Mouse (Mus musculus) stomach, embryonic 14.5 days (tissue): ENCODE data around the gene Mtmr2. TPM values are rescaled to one million over a fixed set of nuclear protein-coding genes. Genes with fewer than 3 reads are reported as not detected.

Source experiments
- ATAC-seq: fragments of 200-750 bp; cut with Nextera tagmentation; 2 replicates; pipeline ENCODE4 v1.8.0; 2017; ENCODE audit warnings: low read depth, moderate TSS enrichment; ENCODE audit not compliant: insufficient number of reproducible peaks, insufficient read depth, low FRiP score
- H3K27ac ChIP-seq: fragments of 300-500 bp; sonication (generic); 2 replicates; pipeline ENCODE4 v1.5.1; 2014; ENCODE audit warnings: mild to moderate bottlenecking, low read length, moderate library complexity, mixed read lengths
- H3K27me3 ChIP-seq: fragments of 300-500 bp; sonication (generic); 2 replicates; pipeline ENCODE4 v1.6.1; 2014; ENCODE audit warnings: low read length, control low read depth, mixed read lengths; ENCODE audit not compliant: control insufficient read depth, insufficient read depth
- H3K36me3 ChIP-seq: fragments of 300-500 bp; sonication (generic); 2 replicates; pipeline ENCODE4 v1.6.1; 2014; ENCODE audit warnings: mild to moderate bottlenecking, control low read depth, low read length, moderate library complexity, mixed read lengths; ENCODE audit not compliant: control insufficient read depth, insufficient read depth
- H3K4me1 ChIP-seq: fragments of 300-500 bp; sonication (generic); 2 replicates; pipeline ENCODE4 v1.6.1; 2014; ENCODE audit warnings: low read length, control low read depth, mixed read lengths; ENCODE audit not compliant: control insufficient read depth, insufficient read depth
- H3K4me2 ChIP-seq: fragments of 300-500 bp; sonication (generic); replicated peaks from 2 replicates; pipeline ENCODE4 v1.6.1; 2014; ENCODE audit warnings: low read depth, low read length, control low read depth
- H3K4me3 ChIP-seq: fragments of 300-500 bp; sonication (generic); 2 replicates; pipeline ENCODE4 v1.5.1; 2014; ENCODE audit warnings: low read depth, low read length, control low read depth
- H3K9ac ChIP-seq: fragments of 300-500 bp; sonication (generic); replicated peaks from 2 replicates; pipeline ENCODE4 v1.6.1; 2014; ENCODE audit warnings: low read depth, mild to moderate bottlenecking, control low read depth, low read length, moderate library complexity, mixed read lengths
- H3K9me3 ChIP-seq: fragments of 300-500 bp; sonication (generic); 2 replicates; pipeline ENCODE4 v1.6.1; 2016; ENCODE audit warnings: low read depth, low read length, control low read depth; ENCODE audit not compliant: control insufficient read depth
- WGBS: fragments of 180-500 bp; shearing (Covaris S2); extraction: QIAGEN DNeasy Blood & Tissue Kit; methylation state at CpG from one replicate; pipeline ENCODE4 v1.1.7; 2014; 5-methylcytosine and 5-hydroxymethylcytosine counted together
- polyA plus RNA-seq: library from polyadenylated mRNA; unstranded; fragments of >200 nt; fragmentation: Nextera tagmentation; extraction: Ambion mirVana; gene quantifications from 2 replicates; pipeline ENCODE4 v1.2.1, GENCODE M21; 2014

Mtmr2 gene
- polyA plus RNA-seq, 1 experiment from 2014 or later = 87.2 TPM

DNA sequence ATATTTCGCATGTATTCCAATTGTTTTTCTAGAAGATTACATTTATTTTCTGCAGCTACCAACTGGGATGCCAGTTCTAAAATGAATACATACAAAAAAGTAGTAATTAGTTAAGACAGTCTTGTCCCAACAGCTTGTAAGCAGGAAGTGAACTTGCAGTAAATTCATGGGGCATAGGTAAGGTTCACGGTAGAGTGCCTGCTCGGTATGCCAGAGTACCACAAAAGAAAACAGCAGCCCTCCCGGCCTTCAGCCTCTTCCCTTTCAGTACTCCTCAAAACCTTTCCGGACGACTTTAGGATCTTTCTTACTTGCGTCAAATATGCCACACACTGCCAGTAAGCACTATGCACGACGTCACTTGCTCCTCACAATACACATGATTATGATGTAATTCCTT lies 70.2 kb downstream of the Mtmr2 start:
- Histone ChIP-seq H3K36me3 (peaks cover 69% of the 10 kb centered on the region), H3K4me2 (no peak overlapping the region), H3K4me1 (no peaks in the 10 kb centered on the region), H3K9me3 (no peaks in the 10 kb centered on the region), H3K27ac (no peak overlapping the region), H3K27me3 (no peaks in the 10 kb centered on the region), H3K9ac (no peak overlapping the region), H3K4me3 (no peak overlapping the region)
- 91% methylated on average over 9 of the region's 9 CpGs for WGBS
- ATAC-seq = no peak

DNA sequence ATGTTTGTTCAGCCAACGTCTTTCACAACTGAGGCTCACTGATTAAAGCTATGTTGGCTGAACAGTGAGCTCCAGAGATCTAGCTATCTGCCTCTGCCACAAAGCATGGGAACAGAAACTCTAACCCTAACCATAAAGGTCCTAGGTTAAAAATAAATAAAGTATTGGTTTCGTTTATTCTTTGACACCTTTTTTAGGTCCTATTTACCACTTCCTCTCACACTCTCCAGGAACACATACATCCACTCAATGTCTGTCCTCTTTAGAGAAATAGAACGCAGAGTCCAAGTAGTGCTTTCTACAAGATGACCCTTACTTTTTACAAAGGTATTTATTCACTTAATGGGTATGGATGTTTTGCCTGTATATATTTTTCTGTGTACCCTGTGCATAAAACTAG lies 72.6 kb downstream of the Mtmr2 start:
- no peak overlapping the region for H3K4me2 ChIP-seq

DNA sequence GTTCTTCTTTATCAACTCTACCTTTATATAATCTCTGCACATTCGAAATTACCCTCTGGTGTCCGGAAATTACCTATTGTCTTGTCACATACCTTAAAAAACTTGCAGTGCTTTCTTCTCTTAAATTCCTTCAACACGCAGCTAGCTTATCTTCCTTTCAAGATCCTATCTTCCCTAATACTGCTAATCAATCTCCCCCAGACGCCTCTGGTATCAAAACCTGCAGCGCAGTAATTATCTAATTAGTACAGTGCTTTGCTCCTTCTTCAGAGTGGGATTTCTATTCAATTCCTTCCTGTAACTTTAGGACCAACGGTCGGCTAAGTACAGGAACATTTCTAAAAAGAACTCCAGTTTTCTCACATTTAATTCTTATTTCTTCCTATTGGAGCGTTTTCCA lies 77.7 kb downstream of the Mtmr2 start:
- 5% methylated on average over 8 of the region's 8 CpGs for WGBS
- H3K36me3 ChIP-seq = peaks cover 14% of the 10 kb centered on the region
- H3K9ac ChIP-seq = peak overlapping the region; percentile 80
- no peaks in the 10 kb centered on the region for H3K9me3 ChIP-seq
- ATAC-seq = no peak
- H3K4me2 ChIP-seq = peak overlapping the region; percentile 63
- peak overlapping the region; percentile 87 for H3K4me3 ChIP-seq
- H3K4me1 ChIP-seq = peaks cover 20% of the 10 kb centered on the region
- no peaks in the 10 kb centered on the region for H3K27me3 ChIP-seq
- peak overlapping the region; percentile 98 for H3K27ac ChIP-seq

More for the DNA sequence above, 72.6 kb downstream of the Mtmr2 start:
- peaks cover 15% of the 10 kb centered on the region; the same call in 1 of the 2 replicates for H3K4me1 ChIP-seq
- no peak overlapping the region for H3K4me3 ChIP-seq
- peaks cover 53% of the 10 kb centered on the region for H3K36me3 ChIP-seq
- 95% methylated on average over 3 of the region's 3 CpGs for WGBS
- H3K9ac ChIP-seq = no peak overlapping the region
- no peak for ATAC-seq
- no peaks in the 10 kb centered on the region for H3K9me3 ChIP-seq
- no peak overlapping the region for H3K27ac ChIP-seq
- no peaks in the 10 kb centered on the region for H3K27me3 ChIP-seq

DNA sequence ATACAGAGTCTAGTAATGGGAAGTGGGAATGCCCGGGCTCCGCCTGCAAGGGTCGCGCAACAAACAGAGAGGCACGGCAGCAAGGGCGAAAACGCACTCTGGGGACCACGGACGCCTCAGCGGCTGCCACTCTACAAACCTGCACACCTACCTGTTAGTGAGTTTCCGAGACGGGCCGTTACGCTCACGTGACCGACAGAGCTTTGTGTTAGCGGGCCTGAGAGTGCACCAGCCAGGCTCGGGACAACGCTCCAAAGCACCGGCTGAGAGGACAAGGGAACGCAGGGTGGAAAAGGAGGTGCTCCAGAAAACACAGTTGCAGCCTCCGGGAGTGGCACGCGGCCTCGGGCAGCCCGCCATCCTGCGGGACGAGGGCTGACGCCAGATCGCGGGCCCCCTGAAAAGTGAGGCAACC lies 78.2 kb downstream of the Mtmr2 start:
- no peaks in the 10 kb centered on the region for H3K27me3 ChIP-seq
- ATAC-seq = peak; percentile 12

DNA sequence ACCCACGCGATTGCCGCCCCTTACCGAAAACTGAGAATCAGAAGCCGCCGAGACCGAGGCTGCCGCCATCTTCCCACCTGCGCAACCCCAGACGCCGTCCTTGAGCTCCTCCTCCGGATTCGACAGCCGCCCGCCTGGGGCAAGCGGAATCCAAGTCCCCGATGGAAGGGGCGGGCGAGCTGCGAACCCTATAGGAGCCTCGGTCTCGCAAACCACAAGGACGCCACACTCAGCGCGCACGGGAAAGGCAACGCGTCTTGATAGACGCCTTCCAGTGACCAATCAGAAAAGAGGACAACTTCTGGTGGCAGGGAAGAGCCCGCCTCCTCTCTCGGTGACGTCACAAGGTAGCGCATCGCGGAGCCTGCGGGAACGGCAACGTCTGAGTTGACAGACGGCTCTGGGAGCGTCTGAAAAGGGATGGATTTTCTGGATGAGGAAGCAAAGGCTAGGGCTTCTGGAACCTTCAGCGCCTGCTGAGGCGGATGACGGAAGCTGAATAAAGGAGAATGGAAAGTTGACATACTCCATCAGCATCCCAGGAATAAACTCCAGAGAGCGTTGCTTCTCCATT lies 78.7 kb downstream of the Mtmr2 start, which contains the start of gene Cep57:
TSS of gene Cep57 (minus strand) at position 276 of the 574 bp plus-strand sequence.
- under 1% methylated on average over 44 of the region's 44 CpGs for WGBS
- H3K27ac ChIP-seq = peak within 1 kb of the TSS; percentile 98
- peak; percentile 89 for ATAC-seq

More for the DNA sequence above, 78.2 kb downstream of the Mtmr2 start:
- WGBS = 0% methylated on average over 31 of the region's 31 CpGs
- Histone ChIP-seq H3K4me1 (peaks cover 20% of the 10 kb centered on the region), H3K4me2 (peak overlapping the region; percentile 63), H3K36me3 (peaks cover 13% of the 10 kb centered on the region), H3K9me3 (no peaks in the 10 kb centered on the region), H3K9ac (peak overlapping the region; percentile 80), H3K4me3 (peak overlapping the region; percentile 87), H3K27ac (peak overlapping the region; percentile 98)

DNA sequence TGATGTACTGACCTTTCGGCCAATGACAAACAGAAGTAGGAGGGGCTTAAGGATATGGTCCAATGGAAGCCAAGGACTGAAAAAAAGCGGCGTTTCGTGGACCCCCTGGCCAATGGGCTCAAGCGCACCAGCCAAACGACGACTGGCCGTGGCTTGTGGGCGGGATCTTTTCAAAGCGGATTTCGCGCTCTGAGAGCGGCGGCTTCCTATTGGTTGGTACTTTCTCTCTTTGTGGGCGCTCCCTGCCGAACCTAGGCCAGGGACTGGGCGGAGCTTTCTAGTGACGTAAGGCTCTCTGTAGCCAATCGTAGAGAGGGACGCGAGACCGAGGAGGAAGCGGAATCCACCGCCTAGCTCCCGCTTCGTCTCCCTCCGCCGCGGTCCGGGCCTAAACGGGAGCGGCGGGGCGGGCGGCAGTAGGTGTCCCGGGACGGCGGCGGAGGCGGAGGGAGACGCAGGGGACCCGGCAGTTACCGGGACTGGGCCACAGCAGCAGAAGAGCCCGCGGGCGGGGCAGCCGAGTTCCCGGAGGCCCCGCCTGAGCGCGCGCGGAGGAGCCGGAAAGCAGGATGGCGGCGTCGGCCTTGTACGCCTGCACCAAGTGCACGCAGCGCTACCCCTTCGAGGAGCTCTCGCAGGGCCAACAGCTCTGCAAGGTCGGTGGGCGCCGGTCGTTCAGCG lies 79.3 kb downstream of the Mtmr2 start, which contains the start of gene Fam76b:
TSS of gene Fam76b (plus strand) at position 311 of the 681 bp plus-strand sequence.
- Histone ChIP-seq H3K27ac (peak within 1 kb of the TSS; percentile 98), H3K36me3 (peaks cover 15% of the 10 kb centered on the region), H3K27me3 (no peaks in the 10 kb centered on the region), H3K9me3 (no peaks in the 10 kb centered on the region), H3K9ac (peak within 1 kb of the TSS; percentile 80), H3K4me3 (peak within 1 kb of the TSS; percentile 87), H3K4me1 (peaks cover 20% of the 10 kb centered on the region), H3K4me2 (peak within 1 kb of the TSS; percentile 74)
- WGBS = under 1% methylated on average over 67 of the region's 67 CpGs
- peak; percentile 94 for ATAC-seq

More for the DNA sequence above, 78.7 kb downstream of the Mtmr2 start, which contains the start of gene Cep57:
- Histone ChIP-seq H3K4me3 (peak within 1 kb of the TSS; percentile 87), H3K9ac (peak within 1 kb of the TSS; percentile 80), H3K4me2 (peak within 1 kb of the TSS; percentile 74), H3K36me3 (peaks cover 13% of the 10 kb centered on the region), H3K27me3 (no peaks in the 10 kb centered on the region), H3K4me1 (peaks cover 20% of the 10 kb centered on the region), H3K9me3 (no peaks in the 10 kb centered on the region)

DNA sequence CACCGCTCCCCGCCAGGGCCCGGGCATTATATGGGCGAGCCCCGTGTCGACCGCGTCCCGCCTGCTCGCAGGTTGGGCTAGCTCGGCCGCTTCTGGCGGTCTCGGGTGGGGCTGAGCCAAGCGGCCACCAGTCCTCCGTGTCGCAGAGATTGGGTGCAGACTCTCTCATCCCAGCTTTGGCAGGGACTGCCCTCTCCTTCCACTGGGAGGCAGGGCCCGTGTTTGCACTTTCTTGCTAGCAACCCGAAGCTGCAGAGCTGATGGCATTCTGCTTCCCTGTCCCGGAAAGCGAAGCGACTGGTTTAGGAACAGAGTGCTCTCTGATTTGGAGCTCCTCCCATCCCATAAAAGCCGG lies 79.9 kb downstream of the Mtmr2 start:
- no peaks in the 10 kb centered on the region for H3K9me3 ChIP-seq
- peak overlapping the region; percentile 74 for H3K4me2 ChIP-seq
- peaks cover 16% of the 10 kb centered on the region for H3K36me3 ChIP-seq
- H3K27ac ChIP-seq = peak overlapping the region; percentile 97
- H3K9ac ChIP-seq = peak overlapping the region; percentile 79
- ATAC-seq = peak; percentile 7; the same call in 1 of the 2 replicates
- H3K27me3 ChIP-seq = no peaks in the 10 kb centered on the region
- WGBS = under 1% methylated on average over 23 of the region's 23 CpGs
- peak overlapping the region; percentile 79 for H3K4me3 ChIP-seq
- H3K4me1 ChIP-seq = peaks cover 20% of the 10 kb centered on the region

DNA sequence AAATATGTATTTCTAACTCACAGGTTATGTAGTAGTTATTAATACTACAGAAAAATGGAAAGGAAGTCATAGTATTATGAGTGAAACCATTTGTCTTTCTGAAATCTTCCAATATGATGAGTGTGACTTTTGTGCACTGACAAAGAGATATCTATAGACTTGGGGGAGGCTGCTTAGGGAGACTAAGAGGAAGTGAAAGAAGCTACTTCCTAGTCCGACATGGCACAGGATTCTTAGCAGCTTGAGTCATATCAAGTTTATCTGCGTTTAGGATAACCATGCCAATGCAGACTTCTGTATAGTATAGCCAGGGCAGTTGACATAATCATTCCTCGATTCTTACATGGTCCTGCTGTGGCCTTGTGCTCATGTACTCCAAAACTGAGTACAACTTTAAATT lies 87.0 kb downstream of the Mtmr2 start:
- no peak overlapping the region for H3K9ac ChIP-seq
- H3K27ac ChIP-seq = no peak overlapping the region
- H3K9me3 ChIP-seq = no peaks in the 10 kb centered on the region
- no peak for ATAC-seq
- peaks cover 73% of the 10 kb centered on the region for H3K36me3 ChIP-seq
- no peak overlapping the region for H3K4me2 ChIP-seq
- no peaks in the 10 kb centered on the region for H3K27me3 ChIP-seq
- WGBS = 86% methylated on average over 3 of the region's 3 CpGs
- no peak overlapping the region for H3K4me3 ChIP-seq
- no peaks in the 10 kb centered on the region for H3K4me1 ChIP-seq
